Mouse (Mus musculus) layer of hippocampus, postnatal 14 days (tissue): Measurements from ENCODE around the gene Mapkapk2. TPM values are rescaled to one million over a fixed set of nuclear protein-coding genes. Genes with fewer than 3 reads are reported as not detected.
A peak's percentile ranks its signal among the peaks of the same experiment; 100 is the strongest.
"Not testable (repeated sequence)": the region's sequence is repeated elsewhere in the genome, so short reads cannot be mapped to it uniquely, and the experiment has no call there.

ENCODE experiments used
- DNase-seq, 2 experiments: peaks; one replicate each; pipeline ENCODE4 v3.0.0; 2021 to 2022; ENCODE audit warnings: low spot score in 2 of 2, mixed read lengths in 1 of 2
- long read RNA-seq, 2 experiments: library from polyadenylated mRNA; stranded (forward); transcript quantifications; one replicate each; pipeline ENCODE4 v2.0.0; 2021
- total RNA-seq, 2 experiments: library from RNA; stranded (reverse); gene quantifications; 2 replicates each; pipeline ENCODE4 v1.2.3; 2021

Mapkapk2 gene
- total RNA-seq, result 10 to 100 TPM; 26.1 to 30.4 TPM
- long read RNA-seq, experiment 1, transcript Mapkapk2-201 (10 exons, 2,854 nt), result major isoform, 32 of 35 reads
- long read RNA-seq, experiment 1, partial matches to known transcripts, result 1 of 35 reads
- long read RNA-seq, experiment 1, other reads (novel, unspliced or antisense), result 2 of 35 reads
- long read RNA-seq, experiment 2, transcript Mapkapk2-201 (10 exons, 2,854 nt), result major isoform, 39 of 42 reads
- long read RNA-seq, experiment 2, partial matches to known transcripts, result 2 of 42 reads
- long read RNA-seq, experiment 2, other reads (novel, unspliced or antisense), result 1 of 42 reads

DNA sequence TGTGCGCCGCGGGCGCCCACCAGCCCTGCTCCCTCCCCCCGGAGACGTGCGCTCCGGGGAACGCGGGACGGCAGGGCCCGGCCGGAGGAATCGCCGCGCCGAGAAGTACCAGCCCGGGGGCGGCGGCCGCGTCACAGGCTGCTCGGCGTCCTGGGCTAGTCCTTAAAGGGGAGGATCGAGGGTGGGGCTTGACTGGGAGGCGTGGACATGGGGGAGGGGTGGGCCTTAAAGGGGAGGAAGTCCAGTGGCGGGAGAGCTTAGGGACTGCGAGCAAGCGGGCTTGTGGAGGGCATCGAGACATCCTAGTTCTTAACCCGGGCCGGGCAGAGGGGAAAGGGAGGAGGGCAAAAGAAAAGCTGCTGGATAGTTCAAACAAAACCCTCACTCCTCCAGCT, at the start of gene Mapkapk2:
Gene Mapkapk2, minus strand, starts transcription at position 127 of the 395 bp plus-strand sequence.
- DNase-seq, result peak; percentile 79 to 91

DNA sequence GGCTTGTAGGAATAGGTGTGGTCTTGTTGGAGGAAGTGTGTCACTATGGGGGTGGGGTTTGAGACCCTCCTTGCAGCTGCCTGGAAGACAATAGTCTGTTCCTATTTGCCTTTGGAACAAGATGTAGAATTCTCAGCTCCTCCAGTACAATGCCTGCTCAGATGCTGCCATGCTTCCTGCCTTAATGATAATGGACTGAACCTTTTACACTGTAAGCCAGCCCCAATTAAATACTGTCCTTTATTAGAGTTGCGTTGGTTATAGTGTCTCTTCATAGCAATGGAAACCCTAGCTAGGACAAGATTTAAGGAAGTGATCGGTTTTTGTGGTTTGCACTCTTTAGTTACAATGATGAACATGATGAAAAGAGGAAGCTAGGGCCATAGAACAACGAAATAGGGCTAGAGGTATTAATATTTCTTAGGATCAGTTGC, 48.6 kb upstream of the Mapkapk2 start:
- no peak for DNase-seq

DNA sequence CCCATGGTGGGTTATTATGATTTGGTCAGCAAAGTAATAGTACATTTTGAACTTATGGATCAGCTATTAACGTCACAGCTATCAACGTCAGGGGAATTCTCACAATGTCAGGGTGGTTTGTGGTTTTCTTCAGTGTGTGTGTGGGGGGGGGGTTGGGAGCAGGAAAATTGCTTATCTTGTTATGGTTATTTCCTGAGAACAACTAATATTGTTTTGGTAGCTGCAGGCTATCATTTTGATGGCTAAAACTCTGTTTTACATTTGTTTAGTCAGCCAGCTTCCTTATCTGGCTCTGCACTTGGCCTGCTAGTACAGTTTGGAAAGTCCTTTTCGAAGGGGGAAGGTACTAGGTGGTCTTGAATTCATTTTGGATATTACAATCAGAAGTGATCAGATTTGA, 47.6 kb upstream of the Mapkapk2 start:
- DNase-seq, result not testable (repeated sequence)

DNA sequence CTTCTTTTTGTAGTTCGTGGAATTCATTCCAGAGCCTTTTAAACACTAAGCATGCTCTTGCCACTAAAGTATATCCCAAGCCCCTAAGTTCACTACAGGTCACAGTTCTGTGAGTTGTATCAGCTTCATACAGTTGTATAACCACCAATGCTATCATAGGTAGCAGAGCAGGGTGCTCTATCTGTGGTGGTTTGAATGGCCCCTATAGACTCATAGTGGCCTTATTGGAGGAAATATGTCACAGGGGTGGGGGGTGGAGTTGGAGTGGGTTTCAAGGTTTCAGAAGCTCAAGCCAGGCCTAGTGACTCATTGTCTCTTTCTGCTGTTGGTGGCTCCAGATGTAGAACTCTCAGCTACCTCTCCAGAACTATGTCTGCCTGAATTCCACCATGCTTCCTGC, 44.8 kb upstream of the Mapkapk2 start:
- no peak for DNase-seq

DNA sequence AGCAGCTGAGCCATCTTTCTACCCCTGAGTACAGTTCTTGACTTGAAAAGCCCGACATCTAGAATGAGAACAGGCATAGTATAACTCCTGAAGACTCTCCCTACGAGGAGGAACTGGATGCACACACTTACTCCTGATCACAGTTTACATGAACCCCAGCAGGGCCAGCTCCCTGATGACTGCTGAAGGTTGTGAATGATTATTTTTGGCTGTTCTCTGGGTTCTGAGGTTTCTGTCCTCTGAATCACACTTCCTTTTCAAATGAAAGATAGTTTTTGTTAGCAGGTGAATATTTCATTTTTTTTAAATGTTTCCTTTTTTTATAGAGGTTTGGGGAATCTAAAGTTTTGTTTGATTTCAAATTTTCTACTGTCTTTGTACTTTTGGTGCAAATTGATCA, 43.8 kb upstream of the Mapkapk2 start:
- no peak for DNase-seq

DNA sequence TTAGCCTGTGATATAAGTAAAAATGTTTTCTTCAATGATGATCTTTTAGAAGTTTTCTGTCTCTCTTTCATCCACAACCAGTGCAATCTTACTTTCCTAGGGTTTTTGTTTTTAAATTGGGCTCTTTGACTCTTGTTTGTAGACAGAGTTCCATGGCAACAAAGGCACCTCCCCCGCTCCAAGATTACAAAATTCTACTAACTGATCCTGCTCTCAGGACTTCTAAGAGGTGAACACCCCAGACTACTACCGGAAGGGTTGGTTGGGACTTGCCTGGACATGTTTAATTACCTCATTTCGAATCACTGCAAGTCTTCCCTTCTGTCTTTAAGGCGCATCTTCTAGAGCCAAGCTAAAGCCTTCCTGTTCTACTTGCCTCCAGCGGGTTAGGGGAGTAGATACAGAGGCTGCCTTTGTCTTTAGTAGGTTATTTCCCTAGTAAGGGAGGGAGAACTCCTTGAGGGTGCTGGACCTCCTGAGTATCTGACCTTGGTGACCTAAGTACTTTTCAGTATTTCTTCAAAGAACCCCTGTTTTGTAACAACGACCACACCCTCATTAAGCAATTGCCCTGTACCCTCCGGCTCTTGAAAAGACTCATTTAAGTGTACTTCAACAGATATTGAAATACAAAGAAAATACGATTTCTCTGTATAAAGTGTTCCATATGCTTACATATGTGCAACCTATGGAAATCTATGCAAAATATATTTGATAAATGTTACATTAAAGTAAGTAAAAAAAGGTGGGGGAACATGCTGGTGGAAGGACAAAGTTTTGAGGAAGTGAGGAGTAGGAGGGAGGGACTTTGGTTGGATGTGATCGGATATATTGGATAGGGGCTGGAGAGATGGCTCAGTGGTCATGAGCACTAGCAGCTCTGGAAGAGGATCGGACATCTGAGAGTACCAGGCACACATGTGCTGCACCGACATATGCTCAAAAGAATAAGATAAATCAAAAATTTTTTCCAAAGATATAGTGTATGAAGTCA, 41.8 kb upstream of the Mapkapk2 start:
- DNase-seq, result no peak

DNA sequence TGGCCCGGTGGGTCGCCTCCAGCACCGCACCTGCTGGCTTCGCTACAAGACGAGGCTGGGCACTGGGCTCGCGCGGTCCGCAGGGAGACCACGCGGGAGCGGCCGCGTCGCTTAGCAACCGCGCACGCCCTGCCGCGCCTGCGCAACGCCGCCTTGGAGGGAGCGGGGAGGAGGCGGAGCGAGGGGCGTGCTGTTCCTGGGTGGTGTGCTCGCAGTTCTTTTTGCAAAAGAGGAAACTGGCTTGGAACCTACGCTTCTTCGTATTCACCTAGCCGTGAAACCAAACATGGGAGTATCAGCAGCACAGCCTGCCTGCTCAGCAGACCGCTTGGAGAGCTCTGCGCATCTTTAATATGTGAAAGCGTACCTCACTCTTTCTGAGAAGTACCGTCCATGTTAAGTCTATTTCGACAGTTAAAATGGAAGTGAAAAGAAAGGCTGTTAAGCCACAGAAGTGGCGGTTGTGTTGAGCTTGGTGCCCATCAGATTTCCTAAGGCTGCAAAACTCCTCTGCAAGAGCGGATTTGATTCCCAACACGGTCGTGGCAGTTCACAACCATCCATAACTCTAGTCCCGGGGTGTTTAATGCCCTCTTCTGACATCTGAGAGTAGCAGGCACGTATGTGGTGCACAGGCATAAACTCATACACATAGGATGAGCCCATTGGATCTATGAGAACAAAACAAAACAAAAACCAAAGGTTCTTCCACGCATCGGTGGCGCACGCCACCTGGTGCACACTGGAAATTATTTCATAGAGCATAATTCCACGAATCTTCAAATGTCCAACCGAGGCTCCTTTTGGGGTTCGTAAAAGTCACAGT, 40.8 kb upstream of the Mapkapk2 start, which contains the start of gene Dyrk3:
Gene Dyrk3, minus strand, starts transcription at position 150 of the 826 bp plus-strand sequence.
- DNase-seq, result peak; percentile 89 to 92

DNA sequence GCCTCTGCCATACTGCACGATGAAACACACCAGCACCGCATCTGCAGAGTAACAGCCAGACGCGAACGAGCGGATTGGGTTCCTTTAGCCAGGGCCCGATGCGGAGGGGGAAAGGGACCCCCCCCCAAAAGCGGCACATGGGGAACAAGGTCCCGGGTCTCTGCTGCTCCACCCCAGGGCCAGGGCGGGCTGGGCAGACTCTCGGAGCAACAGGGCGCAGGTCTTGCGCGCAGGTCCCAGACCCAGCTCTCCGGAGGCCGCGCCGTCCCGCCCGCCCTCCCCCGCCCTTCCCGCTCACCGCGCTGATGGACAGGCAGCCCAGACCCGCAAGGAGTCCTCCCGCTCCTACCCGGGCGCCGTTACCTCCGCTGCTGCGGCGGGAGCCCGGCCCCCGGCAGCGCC, 40.1 kb upstream of the Mapkapk2 start:
- DNase-seq, result no peak

DNA sequence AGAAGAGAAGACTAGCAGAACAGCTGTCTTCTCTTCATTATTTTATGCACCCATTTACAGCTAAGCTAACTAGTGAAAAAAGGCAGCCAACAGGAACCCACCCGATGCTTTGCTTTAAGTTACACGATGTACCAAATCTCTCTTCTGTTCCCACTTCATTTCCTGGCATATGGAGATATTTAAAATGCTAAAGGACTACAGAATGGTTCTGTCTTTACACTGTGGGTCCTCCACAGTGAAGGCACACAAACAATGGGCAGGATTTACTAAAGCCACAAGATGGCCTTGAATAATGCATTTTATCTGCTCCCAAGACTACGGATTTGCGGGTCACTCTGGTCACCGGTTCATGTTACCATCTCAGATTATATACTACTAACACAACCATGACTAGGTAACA, 39.5 kb upstream of the Mapkapk2 start:
- DNase-seq, result no peak

DNA sequence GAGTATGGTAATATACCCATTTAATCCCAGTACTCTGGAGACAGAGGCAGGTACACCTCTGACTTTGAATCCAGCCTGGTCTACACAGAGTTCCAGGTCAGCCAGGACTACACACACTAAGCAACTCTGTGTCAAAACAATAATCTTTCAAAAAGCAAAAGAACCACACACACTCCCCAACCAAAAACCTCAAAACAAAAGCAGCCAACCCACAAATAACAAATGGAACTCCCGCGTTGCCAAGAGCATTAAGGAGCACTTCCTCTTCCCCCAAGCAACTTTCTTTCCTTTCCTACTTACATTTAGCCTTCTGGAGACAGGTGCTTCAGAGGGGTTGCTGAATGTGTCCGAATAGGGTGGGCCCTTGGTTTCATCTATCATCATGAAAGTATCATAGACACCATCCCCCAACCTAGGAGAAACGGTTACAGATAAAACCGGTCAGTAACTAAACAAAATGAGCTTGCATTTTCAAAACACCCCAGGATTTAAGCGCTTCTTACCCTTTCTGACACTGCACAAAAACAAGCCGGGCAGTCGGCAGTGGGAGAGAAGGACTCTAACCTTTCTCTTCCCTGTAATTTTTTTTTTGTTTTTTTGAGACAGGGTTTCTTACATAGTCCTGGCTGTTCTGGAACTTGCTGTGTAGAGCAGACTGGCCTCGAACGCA, 38.5 kb upstream of the Mapkapk2 start:
- no peak for DNase-seq

DNA sequence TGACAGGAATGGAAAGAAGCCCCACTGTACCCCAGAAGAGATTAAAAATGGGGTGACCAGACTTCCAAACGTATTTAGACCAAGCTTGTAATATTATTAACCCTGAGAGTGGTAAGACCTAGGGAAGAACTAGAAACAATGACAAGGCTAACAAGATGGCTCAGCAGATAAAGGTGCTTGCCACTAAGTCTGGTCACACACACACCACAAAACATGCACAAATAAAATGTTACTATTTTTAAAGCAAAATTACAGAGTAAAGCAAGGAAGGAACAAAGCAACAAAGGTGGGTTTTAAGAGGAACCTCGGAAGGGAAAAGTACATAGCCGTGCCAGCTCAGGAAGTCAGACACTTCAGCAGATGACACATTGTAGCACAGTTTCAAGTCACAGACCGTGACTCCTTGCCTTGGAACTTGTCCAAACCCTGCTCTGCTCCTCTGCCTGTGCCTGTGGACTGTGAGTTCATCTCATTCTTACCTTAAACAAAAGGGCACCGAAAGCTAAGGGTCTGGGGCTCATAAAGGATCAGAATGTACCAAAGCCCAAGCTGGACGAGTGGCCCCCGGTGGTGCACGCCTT, 37.4 kb upstream of the Mapkapk2 start:
- no peak for DNase-seq

DNA sequence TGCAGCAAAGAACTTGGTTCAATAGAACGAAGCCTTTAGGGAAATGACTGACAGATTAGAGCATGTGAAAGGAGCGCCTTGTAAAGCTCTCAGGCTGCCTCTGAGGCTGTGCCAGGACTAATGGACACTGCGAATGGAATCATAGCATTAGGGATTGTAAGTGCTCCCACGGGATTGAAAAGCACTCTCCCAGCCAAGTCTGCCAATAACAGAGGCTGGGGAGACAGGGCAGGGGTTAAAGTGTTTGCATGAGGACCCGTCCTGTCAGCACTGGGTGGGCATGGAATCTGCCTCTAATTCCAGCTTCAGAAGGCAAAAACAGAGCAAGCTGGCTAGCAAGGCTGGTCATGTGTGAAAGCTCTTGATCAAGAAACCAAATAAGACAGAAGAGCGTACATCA, 36.6 kb upstream of the Mapkapk2 start:
- no peak for DNase-seq

DNA sequence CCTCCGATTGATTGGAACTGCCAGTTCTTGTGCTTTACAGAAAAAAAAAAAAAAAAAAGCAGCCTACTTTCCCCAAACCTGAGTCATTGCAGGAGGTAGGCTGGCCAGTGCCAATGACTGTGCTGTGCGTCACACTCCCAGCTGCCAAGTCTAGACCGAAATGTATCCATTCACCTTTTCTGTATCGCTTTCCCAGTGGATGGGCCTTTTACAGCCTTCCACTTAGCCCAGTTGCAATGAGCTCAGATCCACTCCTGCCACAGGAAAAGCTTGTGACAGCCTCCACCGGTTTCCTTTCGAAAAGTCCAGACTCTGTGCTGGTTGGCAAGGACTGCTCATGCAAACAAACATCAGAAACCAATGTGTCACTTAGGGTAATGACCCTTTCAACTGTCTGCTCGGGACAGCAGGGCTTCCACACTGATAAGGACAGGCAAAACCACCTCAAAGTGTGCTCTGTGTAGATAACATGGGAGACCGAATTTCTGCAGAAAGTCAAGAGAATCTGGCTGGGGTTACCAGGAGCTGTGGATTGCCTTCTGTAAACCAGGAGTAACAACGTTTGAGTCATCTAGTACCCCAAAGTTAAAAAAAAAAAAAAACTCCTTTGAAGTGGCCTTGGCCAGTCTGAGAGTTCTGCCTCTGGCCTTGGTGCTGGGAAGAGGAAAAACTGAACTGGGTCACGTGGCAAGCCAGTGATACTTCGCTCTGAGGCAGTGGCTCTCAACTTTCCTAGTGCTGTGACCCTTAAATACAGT, 28.5 kb upstream of the Mapkapk2 start:
- DNase-seq, result no peak

DNA sequence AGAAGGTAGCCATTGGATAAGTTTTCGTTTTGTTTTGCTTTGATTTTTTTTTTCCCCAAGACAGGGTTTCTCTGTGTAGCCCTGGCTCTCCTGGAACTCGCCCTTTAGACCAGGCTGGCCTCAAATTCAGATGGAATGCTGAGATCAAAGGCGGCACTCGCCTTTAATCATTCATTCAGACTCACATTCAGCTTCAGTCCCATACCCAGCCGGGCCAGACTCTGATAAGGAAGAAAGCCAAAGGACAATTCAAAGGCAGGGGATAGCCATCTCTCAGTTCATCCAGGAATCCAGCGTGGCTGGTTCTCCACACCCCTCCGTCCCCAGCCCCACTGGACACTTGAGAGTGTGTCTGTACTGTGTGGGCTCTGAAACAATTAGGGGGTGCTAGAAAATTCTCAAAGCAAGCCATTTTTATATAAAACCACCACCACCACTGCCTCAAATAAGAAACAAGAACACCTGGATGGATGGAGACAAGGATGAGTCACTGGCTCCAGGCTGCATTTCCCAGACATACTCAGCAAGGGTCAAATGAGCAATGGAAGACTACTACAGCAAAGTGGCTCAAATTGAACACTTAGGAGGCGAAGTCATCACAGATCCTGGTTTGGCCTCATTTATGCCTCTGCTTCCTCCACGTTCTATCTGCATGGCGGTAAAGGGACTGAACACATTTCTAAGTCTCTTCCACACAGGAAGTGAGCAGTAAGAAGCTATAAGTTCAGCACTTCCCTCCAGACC, 26.1 kb upstream of the Mapkapk2 start:
- no peak for DNase-seq

DNA sequence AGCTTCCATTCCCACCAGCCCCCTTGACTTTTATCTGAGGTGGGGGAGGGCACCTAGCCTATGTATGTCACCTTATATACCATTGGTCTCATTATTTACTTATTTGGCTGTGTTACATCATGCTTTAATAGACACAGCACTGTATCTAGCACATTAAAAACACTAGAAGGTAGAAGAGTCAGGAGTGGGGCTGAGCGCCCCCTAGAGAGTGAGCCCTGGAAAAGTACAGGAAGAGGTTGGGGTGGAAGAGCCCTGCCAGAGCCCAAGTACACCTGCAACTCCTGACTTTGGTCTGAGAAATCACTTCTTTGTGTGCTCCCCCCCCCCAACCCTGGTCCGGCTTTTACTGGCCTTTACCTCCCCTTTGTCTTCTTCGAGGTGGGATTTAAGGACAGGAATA, 24.4 kb upstream of the Mapkapk2 start:
- DNase-seq, result no peak

DNA sequence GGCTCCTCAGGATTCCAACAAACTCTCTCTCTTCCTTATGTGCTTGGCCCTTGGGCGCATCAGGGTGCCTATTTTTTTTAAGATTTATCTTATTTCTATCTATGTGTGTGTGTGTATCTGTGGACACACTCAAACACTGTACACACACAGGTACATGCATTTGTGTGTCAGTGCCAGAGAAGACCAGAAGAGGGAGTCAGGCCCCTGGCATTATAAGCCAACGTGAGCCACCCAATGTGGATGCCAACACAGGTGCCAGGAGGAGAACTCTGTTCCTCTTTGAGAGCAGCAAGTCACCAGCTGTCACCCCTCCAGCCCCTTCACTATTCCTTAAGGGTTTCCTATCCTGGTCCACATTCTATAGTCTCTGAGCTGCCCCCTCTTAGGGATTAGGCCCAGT, 21.4 kb upstream of the Mapkapk2 start:
- no peak for DNase-seq

DNA sequence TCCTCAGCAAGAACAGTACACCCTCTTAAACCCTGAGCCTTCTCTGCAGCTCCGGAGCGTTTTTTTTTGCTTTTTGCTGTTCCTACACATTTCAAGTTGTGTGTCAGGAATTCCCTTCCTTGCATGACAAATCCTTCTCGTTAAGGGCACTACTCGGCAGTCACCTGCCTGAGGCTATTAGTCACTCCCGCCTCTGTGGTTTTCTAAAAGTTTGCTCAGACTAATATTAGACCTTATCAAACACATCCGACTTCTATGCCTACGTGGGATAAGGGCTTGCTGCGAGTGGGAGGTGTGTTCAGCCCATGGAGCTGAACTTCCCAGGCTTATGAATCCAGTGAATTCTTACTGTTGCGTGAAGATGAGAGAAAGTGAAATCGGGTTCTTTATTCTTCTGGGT, 20.9 kb upstream of the Mapkapk2 start:
- DNase-seq, result no peak

DNA sequence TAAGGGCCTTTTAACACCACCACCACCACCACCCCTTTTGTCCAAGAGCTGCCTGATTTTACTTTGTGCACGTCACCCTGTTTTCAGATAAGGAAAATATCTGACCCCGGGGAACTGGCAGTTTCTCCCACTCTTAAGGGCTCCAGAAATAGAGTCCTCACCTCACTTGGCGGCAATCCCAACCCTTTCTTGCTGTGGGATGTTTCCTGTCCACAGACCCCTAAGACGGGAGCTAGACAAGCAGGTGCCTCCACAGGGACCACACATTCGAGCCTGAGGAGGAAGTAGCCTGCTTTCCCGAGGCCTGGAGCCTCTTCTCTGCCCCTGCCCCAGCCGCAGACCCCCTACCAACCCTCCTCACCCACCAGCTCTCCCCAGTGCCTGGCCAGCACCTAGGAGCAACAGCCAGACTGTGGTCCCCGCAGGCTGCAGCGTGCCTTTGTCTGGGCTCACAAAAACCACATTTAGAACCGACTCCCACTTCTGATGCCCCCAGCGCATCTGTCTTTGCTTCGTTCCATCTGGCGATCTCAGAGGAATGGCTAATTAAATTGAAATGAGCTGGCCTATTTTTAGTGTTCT, 18.9 kb upstream of the Mapkapk2 start:
- peak; percentile 65 to 84 for DNase-seq
